Mouse (Mus musculus) left cerebral cortex, adult 11 months (tissue): ENCODE data around the gene Kcnc3.

Experiments
- DNase-seq: peaks from one replicate; pipeline ENCODE4 v3.0.0; 2022; ENCODE audit warnings: low spot score

The Kcnc3 gene

GRCm38 (mm10) chr7:44571811-44572210 lies 18.7 kb upstream of the Kcnc3 start:
- DNase-seq: no peak

GRCm38 (mm10) chr7:44572213-44572701 lies 18.2 kb upstream of the Kcnc3 start, which contains the start of gene Napsa:
Napsa (plus strand) TSS chr7:44572380.
- no peak for DNase-seq

DNA sequence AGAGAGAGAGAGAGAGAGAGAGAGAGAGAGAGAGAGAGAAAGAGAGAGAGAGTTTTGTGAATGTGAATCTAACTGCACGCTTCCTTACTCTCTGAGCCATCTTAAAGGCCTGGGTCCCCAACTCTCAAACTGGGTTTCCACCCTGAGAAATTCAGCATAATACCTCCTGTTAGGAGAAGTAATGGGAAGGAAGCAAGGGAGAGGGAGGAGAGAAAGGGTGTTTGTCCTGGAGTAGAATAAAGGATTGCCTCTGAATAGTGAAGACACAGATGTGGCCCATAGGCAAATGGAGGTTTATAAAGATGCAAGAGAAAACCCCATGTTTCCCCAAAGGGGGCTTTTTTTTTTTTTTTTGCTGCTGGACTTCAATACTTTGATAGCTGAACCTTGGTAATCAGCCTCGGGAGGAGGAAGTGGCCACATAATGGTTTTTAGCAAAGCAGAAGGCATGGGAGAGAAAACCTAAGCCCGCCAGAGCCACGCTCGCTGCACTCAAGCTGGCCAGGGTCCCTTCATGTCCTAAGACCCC lies 17.4 kb upstream of the Kcnc3 start:
- DNase-seq: no peak

- no peak for DNase-seq
These were observed 14.1 kb upstream of the Kcnc3 start for GRCm38 (mm10) chr7:44576333-44576844.

DNA sequence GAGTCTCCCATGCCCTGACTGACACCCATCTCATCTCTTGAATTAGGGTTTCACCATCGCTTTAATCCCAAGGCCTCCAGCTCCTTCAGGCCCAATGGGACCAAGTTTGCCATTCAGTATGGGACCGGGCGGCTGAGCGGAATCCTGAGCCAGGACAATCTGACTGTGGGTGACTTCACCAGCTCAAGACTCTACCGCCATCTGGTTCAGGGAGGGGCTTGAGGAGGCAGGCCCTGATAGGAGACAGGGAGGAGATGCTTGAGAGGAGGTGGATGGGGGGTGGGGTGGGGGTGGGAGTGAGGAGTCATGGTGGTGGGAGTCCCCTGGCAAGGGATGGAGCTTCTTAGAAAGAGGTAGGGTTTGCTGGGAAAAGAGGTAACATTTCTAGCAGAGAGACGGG lies 8.8 kb upstream of the Kcnc3 start:
- DNase-seq: no peak

DNA sequence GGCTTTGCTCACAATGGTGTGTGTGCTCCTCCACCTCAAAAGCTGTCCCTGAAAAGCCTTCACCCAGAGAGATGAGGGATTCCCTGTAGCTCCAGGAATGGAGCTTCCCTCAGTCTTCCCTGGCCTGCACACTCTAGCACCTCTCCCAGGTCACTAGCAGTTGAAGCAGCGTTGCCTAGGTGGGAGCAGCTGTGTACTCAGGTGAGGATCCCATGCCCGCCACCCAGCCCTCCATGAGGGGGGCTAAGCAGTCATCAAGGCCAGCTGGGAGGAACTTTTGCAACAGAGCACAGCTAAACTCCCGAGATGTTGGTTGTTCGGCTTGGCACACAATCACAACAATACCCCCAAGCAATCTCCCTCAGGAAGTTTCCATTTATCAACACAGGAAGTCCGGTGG lies 7.8 kb upstream of the Kcnc3 start:
- no peak for DNase-seq

- no peak for DNase-seq
These were observed 7.3 kb upstream of the Kcnc3 start for GRCm38 (mm10) chr7:44583146-44583545.

DNA sequence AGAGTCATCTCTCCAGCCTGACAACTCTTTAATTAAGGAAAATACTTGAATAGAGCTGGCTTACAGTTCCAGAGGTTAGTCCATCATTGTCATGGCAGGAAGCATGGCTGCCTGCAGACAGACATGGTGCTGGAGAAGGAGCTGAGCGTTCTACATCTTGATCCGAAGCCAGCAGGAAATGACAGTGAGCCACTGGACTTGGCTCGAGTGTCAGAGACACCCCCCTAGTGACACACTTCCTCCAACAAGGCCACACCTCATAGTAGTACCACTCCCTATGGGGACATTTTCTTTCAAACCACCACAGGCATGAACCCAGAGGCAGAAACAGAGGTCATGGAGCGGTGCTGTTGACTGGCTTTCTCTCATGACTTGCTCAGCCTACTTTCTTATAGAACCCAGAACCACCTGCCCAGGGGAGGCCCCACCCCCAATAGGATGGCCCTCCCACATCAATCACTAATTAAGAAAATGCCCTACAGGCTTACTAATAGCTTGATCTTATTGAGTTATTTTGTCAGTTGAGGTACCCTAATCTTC lies 6.1 kb upstream of the Kcnc3 start:
- DNase-seq: no peak

DNA sequence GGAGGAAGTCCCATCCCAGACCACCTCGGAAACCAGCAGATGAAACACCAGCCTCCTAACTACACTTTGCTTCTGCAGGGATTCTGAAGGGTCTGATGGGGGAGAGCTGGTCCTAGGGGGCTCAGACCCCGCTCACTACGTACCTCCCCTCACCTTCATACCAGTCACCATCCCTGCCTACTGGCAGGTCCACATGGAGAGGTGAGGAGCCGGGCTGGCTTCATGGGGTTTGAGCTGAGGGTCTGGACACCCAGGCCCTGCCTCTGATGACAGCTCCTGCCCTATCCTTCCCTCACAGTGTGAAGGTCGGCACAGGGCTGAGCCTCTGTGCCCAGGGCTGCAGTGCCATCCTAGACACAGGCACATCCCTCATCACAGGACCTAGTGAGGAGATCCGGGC lies 5.5 kb upstream of the Kcnc3 start:
- DNase-seq: no peak

GRCm38 (mm10) chr7:44585606-44586005 lies 4.9 kb upstream of the Kcnc3 start:
- DNase-seq: no peak

- no peak for DNase-seq
These were observed 3.9 kb upstream of the Kcnc3 start for GRCm38 (mm10) chr7:44586518-44586917.

- DNase-seq: no peak
These were observed 3.5 kb upstream of the Kcnc3 start for GRCm38 (mm10) chr7:44586930-44587329.

- DNase-seq: no peak
These were observed 2.8 kb upstream of the Kcnc3 start for GRCm38 (mm10) chr7:44587676-44588075.

DNA sequence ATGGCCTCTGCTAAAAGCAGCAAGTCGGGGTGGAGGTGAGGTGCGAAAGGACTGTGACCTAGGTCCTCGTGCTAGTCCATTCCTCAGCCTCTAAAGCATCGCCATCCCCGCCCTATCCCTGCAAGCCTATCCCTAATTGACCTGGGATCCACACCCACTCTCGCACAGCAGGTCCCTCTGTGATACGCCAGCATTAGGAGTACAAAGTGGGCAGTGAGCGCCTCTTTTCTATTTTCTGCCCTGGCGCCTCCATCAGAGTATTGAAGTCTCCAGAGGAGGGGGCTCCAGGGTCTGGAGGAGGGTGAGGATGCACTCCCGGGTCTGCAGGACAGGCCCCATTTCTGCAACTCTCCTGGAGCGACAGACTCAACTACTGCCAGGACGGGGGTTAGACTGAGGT lies 2.1 kb upstream of the Kcnc3 start:
- DNase-seq: no peak

DNA sequence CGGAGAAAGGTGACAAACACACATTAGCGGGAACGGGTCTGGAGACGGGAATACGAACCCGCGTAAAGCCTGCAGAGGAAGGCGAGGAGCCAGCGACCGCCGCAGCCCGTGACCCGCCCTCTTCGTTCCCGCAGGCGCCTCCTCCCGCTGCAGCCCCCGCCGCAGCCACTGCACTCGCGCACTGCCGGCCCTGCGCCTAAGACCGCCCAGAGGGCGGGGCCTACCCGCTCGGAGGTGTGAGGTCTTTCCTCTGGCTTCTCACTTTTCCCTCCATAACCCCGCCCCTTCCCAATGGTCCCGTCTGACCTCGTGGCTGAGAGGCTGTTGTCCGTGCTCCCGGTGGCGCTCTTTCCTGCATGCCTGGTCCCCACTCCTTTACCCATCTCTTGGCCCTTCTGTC lies 1.3 kb upstream of the Kcnc3 start:
- DNase-seq: no peak

- DNase-seq: no peak
These were observed 518 bp upstream of the Kcnc3 start for GRCm38 (mm10) chr7:44589946-44590345.

GRCm38 (mm10) chr7:44591348-44592116 lies 1.1 kb downstream of the Kcnc3 start:
- no peak for DNase-seq

- DNase-seq: no peak
These were observed 2.6 kb downstream of the Kcnc3 start for GRCm38 (mm10) chr7:44593051-44593450.

- DNase-seq: peak; percentile 79
These were observed 3.3 kb downstream of the Kcnc3 start for GRCm38 (mm10) chr7:44593775-44594174.

GRCm38 (mm10) chr7:44594291-44594690 lies 3.8 kb downstream of the Kcnc3 start:
- DNase-seq: no peak

GRCm38 (mm10) chr7:44595131-44595561 lies 4.7 kb downstream of the Kcnc3 start:
- no peak for DNase-seq

DNA sequence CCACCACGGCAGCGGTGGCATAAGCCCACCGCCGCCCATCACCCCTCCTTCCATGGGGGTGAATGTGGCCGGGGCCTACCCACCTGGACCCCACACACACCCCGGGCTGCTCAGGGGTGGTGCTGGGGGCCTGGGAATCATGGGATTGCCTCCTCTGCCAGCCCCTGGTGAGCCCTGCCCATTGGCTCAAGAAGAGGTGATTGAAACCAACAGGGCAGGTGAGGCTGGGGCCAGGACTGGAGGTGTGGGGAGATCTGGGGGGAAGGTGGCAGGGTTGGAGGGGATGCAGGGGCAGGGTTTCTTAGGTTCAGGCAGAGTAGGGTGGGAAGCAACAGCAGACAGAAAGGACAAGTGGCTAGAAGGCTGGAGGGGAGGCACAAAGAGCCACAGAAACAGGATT lies 5.6 kb downstream of the Kcnc3 start:
- no peak for DNase-seq

DNA sequence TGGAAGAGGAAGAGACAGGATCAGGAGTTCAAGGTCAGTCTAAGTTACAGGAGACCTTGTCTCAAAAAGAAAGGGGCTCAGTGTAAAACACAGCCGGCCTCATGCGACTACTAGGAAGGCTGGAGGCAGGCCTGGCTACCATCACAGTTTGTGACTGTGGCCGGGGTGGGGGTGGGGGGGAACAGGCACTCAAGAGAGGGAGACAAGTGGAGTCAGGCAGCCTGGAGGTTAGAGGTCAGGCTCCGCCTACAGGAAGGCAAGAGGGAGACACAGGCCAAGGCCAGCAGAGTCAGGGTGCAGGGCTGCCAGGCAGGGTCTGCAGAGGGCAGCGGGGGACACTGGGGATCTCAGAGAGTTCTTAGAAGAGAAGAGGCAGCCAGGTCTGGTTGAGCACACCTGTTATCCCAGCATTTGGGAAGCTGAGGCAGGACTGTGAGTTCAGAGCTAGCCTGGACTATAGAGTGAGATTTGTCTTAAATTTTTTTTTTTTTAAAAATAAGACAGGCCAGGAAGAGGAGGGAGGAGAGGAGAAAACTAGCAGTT lies 6.6 kb downstream of the Kcnc3 start:
- no peak for DNase-seq
